Mouse (Mus musculus): Measurements from ENCODE around the gene Ube2k. TPM values are rescaled to one million over a fixed set of nuclear protein-coding genes. Genes with fewer than 3 reads are reported as not detected.

The Ube2k gene
- total RNA-seq, 2 experiments from 2014 or later = 62.1 to 65.9 TPM

GRCm38 (mm10) chr5:65541889-65542288 is 4.9 kb downstream of the Ube2k start:
- no peak for DNase-seq
- no peak overlapping the region for H3K27ac ChIP-seq
- H3K4me3 ChIP-seq = no peak overlapping the region
- no peak for TF ChIP-seq CTCF (IDR thresholded peaks at IDR 0.05)
- intact Hi-C loops (cut with DNase I) = no loop called here

- H3K27ac ChIP-seq = no peak overlapping the region
- no peak for TF ChIP-seq CTCF (IDR thresholded peaks at IDR 0.05)
- DNase-seq = no peak
- intact Hi-C loops (cut with DNase I) = no loop called here
- no peak overlapping the region for H3K4me3 ChIP-seq
Measured at GRCm38 (mm10) chr5:65543491-65543890, 6.5 kb downstream of the Ube2k start.

- no peak for TF ChIP-seq CTCF (IDR thresholded peaks at IDR 0.05)
- Histone ChIP-seq H3K4me3 (no peak overlapping the region), H3K27ac (no peak overlapping the region)
- intact Hi-C loops (cut with DNase I) = no loop called here
- DNase-seq = no peak
Measured at GRCm38 (mm10) chr5:65544616-65545015, 7.6 kb downstream of the Ube2k start.

GRCm38 (mm10) chr5:65549677-65550076 is 12.6 kb downstream of the Ube2k start:
- no peak for DNase-seq
- no peak for TF ChIP-seq CTCF (IDR thresholded peaks at IDR 0.05)
- intact Hi-C loops (cut with DNase I) = no loop called here

GRCm38 (mm10) chr5:65557109-65557508 is 20.1 kb downstream of the Ube2k start:
- no peak overlapping the region for H3K4me3 ChIP-seq
- no peak overlapping the region for H3K27ac ChIP-seq
- no peak for TF ChIP-seq CTCF (IDR thresholded peaks at IDR 0.05)
- intact Hi-C loops (cut with DNase I) = no loop called here
- DNase-seq = no peak

More at GRCm38 (mm10) chr5:65549677-65550076, 12.6 kb downstream of the Ube2k start:
- Histone ChIP-seq H3K27ac (no peak overlapping the region; the same call in 1 of the 2 replicates), H3K4me3 (no peak overlapping the region)

GRCm38 (mm10) chr5:65561125-65561893 is 24.3 kb downstream of the Ube2k start:
- TF ChIP-seq CTCF (IDR thresholded peaks at IDR 0.05) = no peak
- intact Hi-C loops (cut with DNase I) = no loop called here
- Histone ChIP-seq H3K4me3 (no peak overlapping the region), H3K27ac (no peak overlapping the region; the same call in 1 of the 2 replicates)
- peak; percentile 19 for DNase-seq

DNA sequence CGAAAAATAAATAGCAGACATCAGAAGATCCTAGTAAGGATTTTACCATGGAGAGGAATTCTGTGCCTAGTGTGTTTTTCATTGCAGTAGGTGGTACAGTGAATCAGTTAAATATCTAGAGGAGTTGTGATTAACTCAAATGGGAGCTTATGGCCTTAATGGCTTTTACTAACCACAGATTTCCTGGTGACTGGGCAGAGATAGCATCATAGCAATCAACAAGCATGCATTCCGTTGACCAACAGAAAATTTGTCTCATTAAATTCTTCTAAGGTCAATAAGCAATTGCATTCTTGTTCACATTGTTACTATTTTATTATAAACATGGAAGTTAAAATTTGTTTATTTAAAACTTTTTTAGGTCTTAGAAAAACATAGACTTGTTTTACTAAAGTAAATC is 28.5 kb downstream of the Ube2k start:
- no peak for DNase-seq
- no peak for TF ChIP-seq CTCF (IDR thresholded peaks at IDR 0.05)
- intact Hi-C loops (cut with DNase I) = no loop called here
- Histone ChIP-seq H3K27ac (no peak overlapping the region), H3K4me3 (no peak overlapping the region)

- peak overlapping the region; percentile 61 for H3K27ac ChIP-seq
Measured at GRCm38 (mm10) chr5:65574876-65575275, 37.8 kb downstream of the Ube2k start.

DNA sequence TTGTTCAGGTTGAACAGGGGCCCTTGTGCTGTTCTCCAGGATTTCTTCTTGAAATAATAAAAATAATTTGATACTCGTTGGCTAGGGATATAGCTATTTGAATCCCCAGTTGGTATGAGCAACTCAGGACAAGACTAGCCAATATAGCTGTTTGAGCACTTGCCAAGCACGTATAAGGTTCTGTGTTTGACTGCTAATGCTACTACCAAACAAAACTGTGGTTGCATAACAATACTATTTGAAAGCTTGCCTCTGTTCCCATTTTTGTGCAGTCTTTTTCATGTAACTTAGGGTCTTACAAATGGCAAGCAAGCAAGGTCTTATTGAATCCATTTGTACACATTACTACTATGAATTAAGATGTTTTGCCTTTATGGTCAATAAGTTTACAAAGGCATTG is 38.9 kb downstream of the Ube2k start:
- intact Hi-C loops (cut with DNase I) = no loop called here
- no peak for DNase-seq
- TF ChIP-seq CTCF (IDR thresholded peaks at IDR 0.05) = no peak
- peak overlapping the region; percentile 61; the same call in 1 of the 2 replicates for H3K27ac ChIP-seq
- H3K4me3 ChIP-seq = no peak overlapping the region

More at GRCm38 (mm10) chr5:65574876-65575275, 37.8 kb downstream of the Ube2k start:
- DNase-seq = no peak
- no peak for TF ChIP-seq CTCF (IDR thresholded peaks at IDR 0.05)
- intact Hi-C loops (cut with DNase I) = no loop called here
- no peak overlapping the region for H3K4me3 ChIP-seq

DNA sequence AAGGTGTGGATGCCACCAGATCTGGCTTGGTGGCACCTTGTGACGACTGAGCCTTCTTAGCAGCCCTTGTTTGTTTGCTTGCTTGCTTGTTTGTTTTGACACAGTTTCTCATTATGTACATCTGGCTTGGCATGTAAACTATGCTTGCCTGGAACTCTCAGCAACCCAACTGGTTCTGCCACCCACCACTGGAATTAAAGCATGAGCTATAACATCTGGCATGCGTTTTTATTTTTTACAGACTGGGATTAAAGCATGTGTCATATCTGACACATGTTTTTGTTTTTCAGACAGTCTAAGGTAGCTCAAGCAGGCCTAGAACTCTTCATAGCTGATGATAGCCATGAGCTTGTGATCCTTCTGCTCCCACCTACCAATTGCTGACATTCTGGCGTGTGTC is 41.5 kb downstream of the Ube2k start:
- TF ChIP-seq CTCF (IDR thresholded peaks at IDR 0.05) = no peak
- no peak for DNase-seq
- H3K4me3 ChIP-seq = no peak overlapping the region
- no peak overlapping the region for H3K27ac ChIP-seq
- intact Hi-C loops (cut with DNase I) = no loop called here

GRCm38 (mm10) chr5:65586291-65586690 is 49.3 kb downstream of the Ube2k start:
- H3K27ac ChIP-seq = no peak overlapping the region
- no peak overlapping the region for H3K4me3 ChIP-seq
- no peak for TF ChIP-seq CTCF (IDR thresholded peaks at IDR 0.05)
- intact Hi-C loops (cut with DNase I) = no loop called here
- no peak for DNase-seq

DNA sequence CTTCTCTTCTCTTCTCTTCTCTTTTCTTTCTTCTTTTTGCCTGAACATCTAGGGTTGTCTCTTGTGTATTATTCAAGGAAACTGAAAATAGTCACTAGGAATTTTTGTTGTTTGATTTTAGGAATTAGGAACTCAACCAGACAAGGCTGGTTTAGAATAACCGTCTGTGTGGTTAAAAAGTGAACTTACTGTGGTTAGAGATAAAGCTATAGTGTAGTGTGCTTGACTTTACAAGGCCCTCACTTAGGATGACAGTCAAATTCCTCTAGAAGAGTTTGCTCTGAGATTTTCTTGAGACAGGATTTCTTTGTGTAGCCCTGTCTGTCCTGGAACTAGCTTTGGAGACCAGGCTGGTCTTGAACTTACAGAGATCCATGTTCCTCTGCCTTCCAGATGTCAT is 53.2 kb downstream of the Ube2k start:
- TF ChIP-seq CTCF (IDR thresholded peaks at IDR 0.05) = no peak
- no peak overlapping the region for H3K27ac ChIP-seq
- intact Hi-C loops (cut with DNase I) = no loop called here
- no peak for DNase-seq
- H3K4me3 ChIP-seq = no peak overlapping the region

DNA sequence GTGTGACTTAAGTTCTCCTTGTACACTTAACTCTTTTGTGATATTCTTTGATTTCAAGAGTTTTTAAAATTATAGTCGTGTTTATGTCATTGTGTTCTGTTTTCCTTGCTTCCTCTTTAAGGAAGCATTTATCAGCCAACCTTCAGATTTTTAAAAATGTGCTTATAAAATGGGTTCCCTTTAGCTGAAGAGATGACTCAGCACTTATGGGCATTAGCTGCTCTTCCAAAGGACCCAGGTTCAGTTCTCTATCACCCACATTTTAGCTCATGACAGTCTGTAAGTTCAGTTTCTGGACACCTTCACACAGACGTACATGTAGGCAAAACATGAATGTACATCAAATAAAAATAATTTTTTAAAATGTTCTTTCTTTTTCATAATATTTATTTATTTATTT is 55.4 kb downstream of the Ube2k start:
- intact Hi-C loops (cut with DNase I) = no loop called here
- Histone ChIP-seq H3K27ac (no peak overlapping the region), H3K4me3 (no peak overlapping the region)
- no peak for DNase-seq
- no peak for TF ChIP-seq CTCF (IDR thresholded peaks at IDR 0.05)

- H3K27ac ChIP-seq = no peak overlapping the region
- no peak overlapping the region for H3K4me3 ChIP-seq
- no peak for TF ChIP-seq CTCF (IDR thresholded peaks at IDR 0.05)
- intact Hi-C loops (cut with DNase I) = no loop called here
- DNase-seq = no peak
Measured at GRCm38 (mm10) chr5:65599681-65600080, 62.6 kb downstream of the Ube2k start.

Measured in gastrocnemius, adult 2 months (tissue).